Mouse (Mus musculus): ENCODE measurements around the gene Nrarp.

DNA sequence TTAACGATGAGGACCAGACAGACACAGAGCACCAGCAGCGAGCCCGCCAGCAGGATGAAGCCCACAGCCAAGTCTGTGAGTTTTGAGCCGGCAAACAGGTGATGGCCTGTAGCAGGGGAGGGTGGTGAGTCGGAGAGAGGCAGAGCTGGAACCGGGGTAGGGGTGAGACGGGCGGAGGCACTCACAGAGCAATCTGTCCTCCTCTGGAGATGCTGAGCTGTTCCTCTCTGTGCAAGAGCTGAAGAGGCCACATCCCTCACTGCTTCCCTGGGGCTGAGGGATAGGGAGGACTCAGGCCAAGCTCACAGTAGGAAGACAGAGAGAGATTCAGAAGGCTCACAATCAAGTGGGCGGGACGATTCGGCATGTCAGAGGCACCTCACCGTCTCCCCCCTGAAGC lies 50.5 kb downstream of the Nrarp start:
- no peak for TF ChIP-seq CTCF (conservative IDR thresholded peaks at IDR 0.05 in 1 of 2, IDR thresholded peaks at IDR 0.05 in 1 of 2; ENCODE audit: low read depth in 2 of 2, low read length in 2 of 2)
- no peak for TF ChIP-seq EP300 (IDR thresholded peaks at IDR 0.05; ENCODE audit: low read length)
- no peak for TF ChIP-seq TCF12 (IDR thresholded peaks at IDR 0.05; ENCODE audit: low read depth, low read length)

All from CH12.LX (cell line).